Mouse (Mus musculus) neutrophil, adult 83 days (primary cell): ENCODE results near the gene Tet3. TPM values are rescaled to one million over a fixed set of nuclear protein-coding genes. Genes with fewer than 3 reads are reported as not detected.

Experiments used
- total RNA-seq, 2 experiments: library from RNA; stranded (reverse); gene quantifications; one replicate each; pipeline ENCODE4 v1.2.4; 2023

Tet3 gene
- total RNA-seq, result 10 to 100 TPM; 66.0 to 71.4 TPM

DNA sequence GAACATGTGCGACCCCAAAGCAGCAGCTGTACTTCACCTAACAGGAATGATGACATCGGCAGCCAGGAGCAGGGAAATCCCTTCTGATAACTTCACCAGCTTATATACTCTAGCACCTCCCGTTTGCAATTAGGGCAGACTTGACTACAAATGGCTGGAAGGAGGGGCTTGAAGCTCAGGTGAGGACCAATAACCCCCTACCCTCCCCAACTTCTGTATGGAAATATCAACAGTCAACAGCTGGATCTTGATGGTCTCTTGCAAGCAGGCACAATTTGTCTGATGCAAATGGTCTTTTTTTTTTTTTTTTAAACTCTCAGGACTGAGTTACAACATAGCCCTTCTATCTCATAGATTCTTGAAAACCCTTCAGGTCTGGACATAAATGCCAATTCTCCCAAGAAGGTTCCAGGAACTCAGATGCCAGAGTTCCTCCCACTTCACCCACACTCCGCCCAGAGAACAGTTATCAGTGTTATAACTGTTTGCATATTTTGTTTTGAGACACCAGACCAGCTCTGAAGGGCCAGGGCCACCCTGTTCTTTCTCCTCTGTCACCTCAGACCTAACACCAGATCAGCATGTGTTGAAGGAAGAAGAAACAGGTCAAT lies at the start of gene Tet3:
Tet3 (minus strand) TSS at position 51 of the 611 bp plus-strand sequence.

GRCm38 (mm10) chr6:83506258-83507167 lies 47.6 kb upstream of the Tet3 start, which contains the start of gene Dguok:
Gene Dguok, minus strand, starts transcription at chr6:83506969.

GRCm38 (mm10) chr6:83348873-83349272 lies 110.0 kb downstream of the Tet3 start, which contains the start of gene Bola3:
Gene Bola3, plus strand, starts transcription at chr6:83349147.

DNA sequence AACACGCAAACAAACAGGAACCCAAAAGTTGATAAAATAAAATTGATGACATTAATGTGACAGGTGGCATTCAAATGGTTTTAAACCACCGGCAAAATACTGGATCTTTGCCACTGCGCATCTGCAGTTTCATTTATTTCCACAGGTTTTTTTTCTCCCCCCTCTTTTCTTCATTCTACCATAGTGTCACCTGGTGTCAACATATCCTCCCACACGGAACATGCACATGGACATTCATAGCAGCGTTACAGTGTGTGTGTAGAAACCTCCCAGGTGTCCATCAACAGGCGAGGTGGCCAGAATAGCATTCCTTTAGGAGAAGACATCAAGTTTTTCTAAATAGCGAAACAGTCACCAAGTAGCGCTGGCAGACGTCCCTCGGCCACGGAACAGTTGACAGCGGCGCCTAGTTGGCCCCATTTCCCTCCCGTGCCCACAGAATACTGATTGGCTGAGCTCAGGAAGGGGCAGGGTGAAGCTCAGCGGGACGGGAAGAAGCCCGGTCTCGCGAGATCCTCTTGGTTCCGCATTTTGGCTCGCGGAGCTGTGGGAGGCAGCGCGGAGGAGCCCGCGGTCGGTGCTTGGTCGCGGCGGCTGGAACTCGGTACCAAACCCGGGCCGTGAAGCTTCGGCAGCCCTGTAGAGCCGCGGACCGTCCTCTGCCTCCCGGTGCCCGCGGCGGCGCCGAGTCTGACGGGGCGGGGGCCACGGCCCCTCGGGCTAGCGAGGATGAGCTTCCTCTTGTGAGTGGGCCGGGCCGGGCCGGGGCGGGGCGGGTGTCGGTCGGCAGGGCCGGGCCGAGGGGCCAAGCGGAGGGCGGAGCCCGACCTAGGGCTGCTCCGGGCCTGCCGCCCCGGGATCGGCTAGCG lies 133.1 kb downstream of the Tet3 start, which contains the start of the genes Mthfd2 and Mob1a:
Mthfd2 (minus strand) TSS at position 384 of the 869 bp plus-strand sequence.
Mob1a (plus strand) TSS at position 492 of the 869 bp plus-strand sequence.

Other genes starting within 250 kb of the Tet3 start
- not detected for gene Slc4a5, start 239.3 kb downstream of the Tet3 start, total RNA-seq
- 10 to 100 TPM; 21.3 to 24.8 TPM for gene Mthfd2, start 133.2 kb downstream of the Tet3 start, total RNA-seq
- gene Mob1a, start 133.1 kb downstream of the Tet3 start, total RNA-seq, result 100 to 1,000 TPM; 133 to 139 TPM
- 10 to 100 TPM; 17.5 to 22.0 TPM for gene Bola3, start 109.9 kb downstream of the Tet3 start, total RNA-seq
- gene Dguok, start 47.9 kb upstream of the Tet3 start, total RNA-seq, result 10 to 100 TPM; 16.5 to 20.4 TPM
- gene Actg2, start 77.2 kb upstream of the Tet3 start, total RNA-seq, result not detected
- gene Stambp, start 113.6 kb upstream of the Tet3 start, total RNA-seq, result 10 to 100 TPM; 20.9 to 21.2 TPM
- gene Clec4f, start 197.1 kb upstream of the Tet3 start, total RNA-seq, result not detected
- gene Cd207, start 218.8 kb upstream of the Tet3 start, total RNA-seq, result not detected